Mouse (Mus musculus) MEL (cell line): ENCODE data around the gene Dtx3l. TPM values are rescaled to one million over a fixed set of nuclear protein-coding genes. Genes with fewer than 3 reads are reported as not detected.

ENCODE experiments used
- DNase-seq: peaks from one replicate; pipeline ENCODE4 v3.0.0; 2011; ENCODE audit warnings: low read depth, low spot score
- H3K27ac ChIP-seq: 2 replicates; pipeline ENCODE4 v1.5.1; 2012; ENCODE audit warnings: low read depth, mild to moderate bottlenecking, control low read depth, low read length, moderate library complexity; ENCODE audit not compliant: control insufficient read depth
- H3K27me3 ChIP-seq, 2 experiments: fragments of 150-350 bp in 1 of 2; sonication (generic) in 1 of 2; 2 replicates each; pipeline ENCODE4 v1.6.1; 2012; ENCODE audit warnings: low read length in 2 of 2, mild to moderate bottlenecking in 2 of 2, improper control_type of control experiment in 1 of 2, moderate library complexity in 1 of 2; ENCODE audit not compliant: insufficient read depth in 2 of 2, control insufficient read depth in 1 of 2
- H3K36me3 ChIP-seq, 2 experiments: 2 replicates each; pipeline ENCODE4 v1.6.1; 2012 to 2014; ENCODE audit warnings: low read length in 2 of 2, improper control_type of control experiment in 1 of 2, inconsistent platforms in 1 of 2, mild to moderate bottlenecking in 1 of 2; ENCODE audit not compliant: insufficient read depth in 2 of 2, control insufficient read depth in 1 of 2
- H3K4me1 ChIP-seq, 2 experiments: fragments of 150-350 bp in 1 of 2; sonication (generic) in 1 of 2; 2 replicates each; pipeline ENCODE4 v1.6.1; 2012; ENCODE audit warnings: low read length in 2 of 2, improper control_type of control experiment in 1 of 2, mild to moderate bottlenecking in 1 of 2; ENCODE audit not compliant: insufficient read depth in 2 of 2, control insufficient read depth in 1 of 2
- H3K4me3 ChIP-seq, 2 experiments: fragments of 150-350 bp in 1 of 2; sonication (generic) in 1 of 2; 2 replicates each; pipeline ENCODE4 v1.5.1; 2012; ENCODE audit warnings: low read depth in 2 of 2, low read length in 2 of 2, mild to moderate bottlenecking in 2 of 2, moderate library complexity in 2 of 2, control low read depth in 1 of 2, improper control_type of control experiment in 1 of 2; ENCODE audit not compliant: control insufficient read depth in 1 of 2, insufficient read depth in 1 of 2
- H3K79me2 ChIP-seq: 2 replicates; pipeline ENCODE4 v1.6.1; 2012; ENCODE audit warnings: mild to moderate bottlenecking, low read length, moderate library complexity; ENCODE audit not compliant: control insufficient read depth, poor library complexity, insufficient read depth
- H3K9ac ChIP-seq: 2 replicates; pipeline ENCODE4 v1.6.1; 2012; ENCODE audit warnings: low read depth, mild to moderate bottlenecking, control low read depth, low read length, moderate library complexity; ENCODE audit not compliant: control insufficient read depth, poor library complexity, severe bottlenecking
- H3K9me3 ChIP-seq: fragments of 150-350 bp; sonication (generic); replicated peaks from 2 replicates; pipeline ENCODE4 v1.6.1; 2012; ENCODE audit warnings: mild to moderate bottlenecking, low read length, improper control_type of control experiment, moderate library complexity; ENCODE audit not compliant: insufficient read depth
- CHD1 ChIP-seq: IDR thresholded peaks from 2 replicates; pipeline ENCODE4 v1.6.1; 2012; ENCODE audit warnings: low read depth, mild to moderate bottlenecking, inconsistent platforms, low read length, improper control_type of control experiment
- E2F4 ChIP-seq: IDR thresholded peaks from 2 replicates; pipeline ENCODE4 v1.6.1; 2011; ENCODE audit warnings: low read depth, low read length, improper control_type of control experiment, borderline replicate concordance
- ELF1 ChIP-seq: IDR thresholded peaks from 2 replicates; pipeline ENCODE4 v1.6.1; 2014; ENCODE audit warnings: low read depth, mild to moderate bottlenecking, inconsistent platforms, low read length, improper control_type of control experiment, moderate library complexity
- EP300 ChIP-seq, 2 experiments: IDR thresholded peaks; 2 replicates each; pipeline ENCODE4 v1.6.1; 2011; ENCODE audit warnings: improper control_type of control experiment in 2 of 2, low read length in 2 of 2, low read depth in 1 of 2, mild to moderate bottlenecking in 1 of 2
- ETS1 ChIP-seq: IDR thresholded peaks from 2 replicates; pipeline ENCODE4 v1.6.1; 2012; ENCODE audit warnings: low read depth, mild to moderate bottlenecking, inconsistent platforms, low read length, improper control_type of control experiment, moderate library complexity
- GABPA ChIP-seq: IDR thresholded peaks from 2 replicates; pipeline ENCODE4 v1.6.1; 2012; ENCODE audit warnings: low read depth, mild to moderate bottlenecking, inconsistent platforms, low read length, improper control_type of control experiment, moderate library complexity
- HCFC1 ChIP-seq: IDR thresholded peaks from 2 replicates; pipeline ENCODE4 v1.6.1; 2012; ENCODE audit warnings: low read depth, mild to moderate bottlenecking, inconsistent platforms, low read length, improper control_type of control experiment, moderate library complexity
- JUND ChIP-seq: IDR thresholded peaks from 2 replicates; pipeline ENCODE4 v1.6.1; 2011; ENCODE audit warnings: low read depth, mild to moderate bottlenecking, improper control_type of control experiment, low read length
- MAFK ChIP-seq: IDR thresholded peaks from 2 replicates; pipeline ENCODE4 v1.6.1; 2011; ENCODE audit warnings: low read depth, mild to moderate bottlenecking, low read length, improper control_type of control experiment, borderline replicate concordance
- MAZ ChIP-seq: IDR thresholded peaks from 2 replicates; pipeline ENCODE4 v1.6.1; 2012; ENCODE audit warnings: low read depth, mild to moderate bottlenecking, inconsistent platforms, low read length, improper control_type of control experiment
- MEF2A ChIP-seq: IDR thresholded peaks from 2 replicates; pipeline ENCODE4 v1.6.1; 2014; ENCODE audit warnings: low read depth, mild to moderate bottlenecking, inconsistent platforms, low read length, improper control_type of control experiment; ENCODE audit not compliant: poor library complexity, insufficient replicate concordance, severe bottlenecking; ENCODE audit errors: extremely low read depth
- MYB ChIP-seq: IDR thresholded peaks from 2 replicates; pipeline ENCODE4 v1.6.1; 2011; ENCODE audit warnings: mild to moderate bottlenecking, low read depth, low read length, improper control_type of control experiment
- NELFE ChIP-seq: IDR thresholded peaks from 2 replicates; pipeline ENCODE4 v1.6.1; 2011; ENCODE audit warnings: low read depth, low read length, improper control_type of control experiment
- POLR2AphosphoS2 ChIP-seq: IDR thresholded peaks from 2 replicates; pipeline ENCODE4 v1.6.1; 2011; ENCODE audit warnings: low read length, improper control_type of control experiment
- TBP ChIP-seq: IDR thresholded peaks from 2 replicates; pipeline ENCODE4 v1.8.0; 2011; ENCODE audit warnings: low read depth, low read length, improper control_type of control experiment
- UBTF ChIP-seq: IDR thresholded peaks from 2 replicates; pipeline ENCODE4 v1.6.1; 2012; ENCODE audit warnings: low read depth, mild to moderate bottlenecking, inconsistent platforms, low read length, improper control_type of control experiment, moderate library complexity, borderline replicate concordance; ENCODE audit not compliant: insufficient read depth
- USF1 ChIP-seq: IDR thresholded peaks from 2 replicates; pipeline ENCODE4 v1.6.1; 2014; ENCODE audit warnings: low read depth, mild to moderate bottlenecking, inconsistent platforms, low read length, improper control_type of control experiment, moderate library complexity
- USF2 ChIP-seq, 2 experiments: IDR thresholded peaks; 2 replicates each; pipeline ENCODE4 v1.6.1; 2011 to 2012; ENCODE audit warnings: improper control_type of control experiment in 2 of 2, low read length in 2 of 2, borderline replicate concordance in 1 of 2, inconsistent platforms in 1 of 2, low read depth in 1 of 2, mild to moderate bottlenecking in 1 of 2; ENCODE audit not compliant: insufficient read depth in 1 of 2
- ZC3H11A ChIP-seq: IDR thresholded peaks from 2 replicates; pipeline ENCODE4 v1.6.1; 2012; ENCODE audit warnings: low read depth, mild to moderate bottlenecking, inconsistent platforms, low read length, improper control_type of control experiment
- ZMIZ1 ChIP-seq: IDR thresholded peaks from 2 replicates; pipeline ENCODE4 v1.6.1; 2012; ENCODE audit warnings: low read depth, mild to moderate bottlenecking, inconsistent platforms, low read length, improper control_type of control experiment, moderate library complexity
- ZNF384 ChIP-seq: IDR thresholded peaks from 2 replicates; pipeline ENCODE4 v1.6.1; 2012; ENCODE audit warnings: low read depth, mild to moderate bottlenecking, inconsistent platforms, low read length, improper control_type of control experiment
- polyA plus RNA-seq, 2 experiments: library from polyadenylated mRNA; stranded (reverse) in 1 of 2; unstranded in 1 of 2; fragments of >175 nt in 1 of 2; fragments of >200 nt in 1 of 2; gene quantifications; 2 replicates each; pipeline versions ENCODE4 v1.2.1 to v1.2.4; 2012; ENCODE audit warnings: low replicate concordance in 2 of 2, low read depth in 1 of 2; ENCODE audit not compliant: insufficient read length in 2 of 2, insufficient read depth in 1 of 2, missing spikeins in 1 of 2
- total RNA-seq: library from RNA; depleted of rRNA; stranded (reverse); fragments of 300-350 nt; gene quantifications from 2 replicates; pipeline ENCODE4 v1.2.3, GENCODE M21; 2012

Gene Dtx3l
- total and polyA plus RNA-seq, 3 experiments: 3.9 to 6.0 TPM; not detected in 1

- no peaks in the 10 kb centered on the region for H3K9me3 ChIP-seq
- no peaks in the 10 kb centered on the region for H3K79me2 ChIP-seq
- peaks cover 3 to 6% of the 10 kb centered on the region in 2 experiments; a peak in 1 of 4 replicates for H3K4me1 ChIP-seq
- no peaks in the 10 kb centered on the region for H3K27me3 ChIP-seq
- H3K9ac ChIP-seq: no peak overlapping the region
- no peak overlapping the region for H3K27ac ChIP-seq
- no peak for TF ChIP-seq MYB
- no peak for TF ChIP-seq POLR2AphosphoS2
- TF ChIP-seq ZMIZ1: no peak
- no peak for TF ChIP-seq JUND
- TF ChIP-seq USF1: no peak
- TF ChIP-seq EP300 (IDR thresholded peaks at IDR 0.05; ENCODE audit: low read depth in 1 of 2, low read length in 2 of 2): no peak
- TF ChIP-seq ZNF384: no peak
- TF ChIP-seq, all 39 proteins: peak for 0
- Histone ChIP-seq H3K4me3 (no peak overlapping the region), H3K36me3 (peaks cover 0 to 5% of the 10 kb centered on the region in 2 experiments; a peak in 2 of 4 replicates)
- no peak for DNase-seq
Measured at GRCm38 (mm10) chr16:35918721-35919543, 20.0 kb downstream of the Dtx3l start.

- Histone ChIP-seq H3K36me3 (no peaks in the 10 kb centered on the region; a peak in 1 of 4 replicates), H3K4me1 (0 out of 4 replicates have a peak, but pooled peaks cover 0 to 2% of the 10 kb centered on the region in 2 experiments), H3K9me3 (no peaks in the 10 kb centered on the region), H3K4me3 (no peak overlapping the region), H3K27me3 (no peaks in the 10 kb centered on the region), H3K9ac (no peak overlapping the region), H3K27ac (no peak overlapping the region), H3K79me2 (no peaks in the 10 kb centered on the region)
- no peak for TF ChIP-seq JUND
- TF ChIP-seq ZNF384: no peak
- no peak for TF ChIP-seq ELF1
- no peak for TF ChIP-seq MAZ
- no peak for TF ChIP-seq ZMIZ1
- TF ChIP-seq HCFC1: no peak
- no peak for TF ChIP-seq MEF2A
- no peak for TF ChIP-seq UBTF
- TF ChIP-seq USF2 (IDR thresholded peaks at IDR 0.05; ENCODE audit: borderline replicate concordance in 1 of 2, insufficient read depth in 1 of 2, low read depth in 1 of 2, low read length in 2 of 2): no peak
- no peak for TF ChIP-seq ETS1
- TF ChIP-seq GABPA: no peak
- TF ChIP-seq E2F4: no peak
- TF ChIP-seq MAFK: no peak
- no peak for TF ChIP-seq POLR2AphosphoS2
- no peak for TF ChIP-seq CHD1
- no peak for TF ChIP-seq TBP
- no peak for TF ChIP-seq NELFE
- TF ChIP-seq ZC3H11A: no peak
- TF ChIP-seq MYB: no peak
- DNase-seq: no peak
Measured at GRCm38 (mm10) chr16:35914301-35914700, 24.6 kb downstream of the Dtx3l start.
